Mouse (Mus musculus) megakaryocyte, embryonic 14.5 days (primary cell): ENCODE data around the gene C1qtnf12.

Experiments used
- FLI1 ChIP-seq: IDR thresholded peaks from 2 replicates; pipeline ENCODE4 v1.6.1; 2012; ENCODE audit warnings: low read length, inconsistent platforms, mixed read lengths
- GATA1 ChIP-seq: IDR thresholded peaks from 3 replicates; pipeline ENCODE4 v1.6.1; 2012; ENCODE audit warnings: mixed read lengths, low read length, inconsistent platforms, borderline replicate concordance

GRCm38 (mm10) chr4:155992906-155993547, 30.9 kb downstream of the C1qtnf12 start:
- no peak for TF ChIP-seq GATA1
- no peak for TF ChIP-seq FLI1
